Mouse (Mus musculus): ENCODE data around the gene Tprgl. TPM values are rescaled to one million over a fixed set of nuclear protein-coding genes. Genes with fewer than 3 reads are reported as not detected.
A peak's percentile ranks its signal among the peaks of the same experiment; 100 is the strongest.

The Tprgl gene
- 123 and 136 TPM in 2 replicates for polyA plus RNA-seq (2015; fragmentation: Nextera tagmentation; extraction: Ambion mirVana)

- peak within 1 kb of the TSS; percentile 84 for H3K9ac ChIP-seq (replicated peaks; ENCODE audit: low read length)
- H3K4me1 ChIP-seq (ENCODE audit: insufficient read depth, low read length), result peaks cover 15% of the 10 kb centered on the region
- ATAC-seq (ENCODE audit: low FRiP score, low TSS enrichment), result peak; percentile 97
- under 1% methylated on average over 75 of the region's 75 CpGs for WGBS
- peak within 1 kb of the TSS; percentile 58; the same call in 1 of the 2 replicates for H3K27ac ChIP-seq (ENCODE audit: low read length)
- no peaks in the 10 kb centered on the region for H3K27me3 ChIP-seq (ENCODE audit: insufficient read depth, low read length)
- no peaks in the 10 kb centered on the region for H3K9me3 ChIP-seq (ENCODE audit: low read length)
- H3K4me3 ChIP-seq (ENCODE audit: low read length), result peak within 1 kb of the TSS; percentile 78
- peaks cover 27% of the 10 kb centered on the region for H3K36me3 ChIP-seq (ENCODE audit: insufficient read depth, low read length)
- H3K4me2 ChIP-seq (replicated peaks; ENCODE audit: low read depth, low read length), result peak within 1 kb of the TSS; percentile 94
These were observed at the start of gene Tprgl for GRCm38 (mm10) chr4:154160538-154161390. Gene Tprgl (minus strand): TSS chr4:154160666.

DNA sequence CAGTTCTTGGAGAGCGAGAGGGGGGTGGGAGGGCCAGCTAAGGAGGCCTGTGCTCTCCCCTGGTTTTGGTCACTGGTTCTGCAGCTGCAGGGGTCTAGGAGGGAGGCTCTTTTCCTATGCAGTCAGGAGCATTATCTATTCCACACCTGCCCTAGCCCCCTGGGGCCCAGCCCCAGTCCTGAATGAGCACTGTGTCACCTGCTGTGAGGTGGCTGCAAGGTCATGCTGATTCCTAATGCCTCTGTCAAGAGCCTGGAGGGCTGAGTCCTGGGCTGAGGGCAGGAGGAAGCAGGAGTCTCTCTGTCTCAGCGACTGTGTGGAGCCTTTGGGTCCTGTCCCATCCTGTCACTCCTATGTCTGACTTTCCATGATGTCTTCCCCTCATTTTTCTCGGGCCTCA is 49.4 kb upstream of the Tprgl start:
- Histone ChIP-seq H3K27me3 (ENCODE audit: insufficient read depth, low read length) (no peaks in the 10 kb centered on the region), H3K4me1 (ENCODE audit: insufficient read depth, low read length) (0 out of 2 replicates have a peak, but pooled peaks cover 3% of the 10 kb centered on the region), H3K4me3 (ENCODE audit: low read length) (no peak overlapping the region), H3K4me2 (replicated peaks; ENCODE audit: low read depth, low read length) (no peak overlapping the region), H3K9ac (replicated peaks; ENCODE audit: low read length) (no peak overlapping the region), H3K9me3 (ENCODE audit: low read length) (no peaks in the 10 kb centered on the region), H3K27ac (ENCODE audit: low read length) (no peak overlapping the region), H3K36me3 (ENCODE audit: insufficient read depth, low read length) (no peaks in the 10 kb centered on the region)
- 17% methylated on average over 3 of the region's 3 CpGs for WGBS
- no peak for ATAC-seq (ENCODE audit: low FRiP score, low TSS enrichment)

DNA sequence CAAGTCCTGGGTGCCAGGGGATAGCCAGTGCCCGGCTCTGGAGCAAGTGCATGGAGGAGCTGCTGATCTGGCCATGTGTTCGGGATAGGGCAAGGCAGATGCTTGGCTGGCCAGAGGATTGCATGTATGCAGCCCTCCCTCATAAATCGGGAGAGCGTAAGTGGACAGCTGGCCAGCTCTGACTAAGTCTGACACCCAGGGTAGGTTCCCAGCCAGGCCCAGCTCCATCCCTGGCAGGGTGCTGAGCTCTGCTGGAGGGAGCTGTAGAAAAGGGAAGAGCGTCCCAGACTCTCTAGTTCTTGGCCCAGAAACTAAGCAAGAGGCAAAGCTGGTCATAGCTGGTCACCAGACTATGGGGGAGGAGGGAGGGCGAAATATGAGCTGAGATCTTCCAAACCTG is 48.6 kb upstream of the Tprgl start:
- no peak overlapping the region for H3K27ac ChIP-seq (ENCODE audit: low read length)
- no peaks in the 10 kb centered on the region for H3K36me3 ChIP-seq (ENCODE audit: insufficient read depth, low read length)
- 0 out of 2 replicates have a peak, but pooled peaks cover 3% of the 10 kb centered on the region for H3K4me1 ChIP-seq (ENCODE audit: insufficient read depth, low read length)
- no peak for ATAC-seq (ENCODE audit: low FRiP score, low TSS enrichment)
- H3K27me3 ChIP-seq (ENCODE audit: insufficient read depth, low read length), result no peaks in the 10 kb centered on the region
- H3K9ac ChIP-seq (replicated peaks; ENCODE audit: low read length), result no peak overlapping the region
- H3K9me3 ChIP-seq (ENCODE audit: low read length), result no peaks in the 10 kb centered on the region
- no peak overlapping the region for H3K4me2 ChIP-seq (replicated peaks; ENCODE audit: low read depth, low read length)
- WGBS, result 53% methylated on average over 6 of the region's 6 CpGs
- H3K4me3 ChIP-seq (ENCODE audit: low read length), result no peak overlapping the region

GRCm38 (mm10) chr4:154207261-154207660 is 46.8 kb upstream of the Tprgl start:
- H3K9me3 ChIP-seq (ENCODE audit: low read length), result no peaks in the 10 kb centered on the region
- H3K4me3 ChIP-seq (ENCODE audit: low read length), result no peak overlapping the region
- H3K4me2 ChIP-seq (replicated peaks; ENCODE audit: low read depth, low read length), result no peak overlapping the region
- WGBS, result 15% methylated on average over 5 of the region's 5 CpGs
- no peak for ATAC-seq (ENCODE audit: low FRiP score, low TSS enrichment)
- no peak overlapping the region for H3K9ac ChIP-seq (replicated peaks; ENCODE audit: low read length)
- H3K36me3 ChIP-seq (ENCODE audit: insufficient read depth, low read length), result no peaks in the 10 kb centered on the region
- 0 out of 2 replicates have a peak, but pooled peaks cover 3% of the 10 kb centered on the region for H3K4me1 ChIP-seq (ENCODE audit: insufficient read depth, low read length)
- no peak overlapping the region for H3K27ac ChIP-seq (ENCODE audit: low read length)
- H3K27me3 ChIP-seq (ENCODE audit: insufficient read depth, low read length), result no peaks in the 10 kb centered on the region

GRCm38 (mm10) chr4:154205392-154205791 is 44.9 kb upstream of the Tprgl start:
- Histone ChIP-seq H3K4me3 (ENCODE audit: low read length) (no peak overlapping the region), H3K27me3 (ENCODE audit: insufficient read depth, low read length) (no peaks in the 10 kb centered on the region), H3K4me2 (replicated peaks; ENCODE audit: low read depth, low read length) (no peak overlapping the region), H3K9me3 (ENCODE audit: low read length) (no peaks in the 10 kb centered on the region), H3K27ac (ENCODE audit: low read length) (no peak overlapping the region), H3K4me1 (ENCODE audit: insufficient read depth, low read length) (0 out of 2 replicates have a peak, but pooled peaks cover 3% of the 10 kb centered on the region), H3K9ac (replicated peaks; ENCODE audit: low read length) (no peak overlapping the region), H3K36me3 (ENCODE audit: insufficient read depth, low read length) (no peaks in the 10 kb centered on the region)
- no peak for ATAC-seq (ENCODE audit: low FRiP score, low TSS enrichment)
- WGBS, result 67% methylated on average over 5 of the region's 5 CpGs

DNA sequence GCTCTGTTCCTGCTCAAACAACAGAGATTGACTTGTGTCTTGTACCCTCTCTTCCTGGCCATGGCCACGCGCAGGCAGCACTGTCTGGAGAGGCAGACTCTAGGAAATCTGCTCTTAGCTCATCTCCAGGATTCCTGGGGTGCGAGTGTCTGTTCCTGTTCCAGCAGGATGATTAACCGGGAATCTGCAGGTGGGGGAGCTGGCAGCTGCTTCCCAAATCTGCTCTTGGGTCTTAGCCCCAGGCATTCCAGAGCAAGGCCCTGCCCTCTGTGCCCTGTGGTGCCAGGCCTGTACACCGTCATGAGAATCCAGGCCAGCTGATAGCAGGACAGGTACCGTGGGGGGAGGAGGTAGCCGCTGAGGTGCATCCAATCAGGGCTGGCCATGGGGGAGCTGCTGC is 44.1 kb upstream of the Tprgl start:
- no peak overlapping the region for H3K4me2 ChIP-seq (replicated peaks; ENCODE audit: low read depth, low read length)
- peak overlapping the region; percentile 15; the same call in 1 of the 2 replicates for H3K9ac ChIP-seq (replicated peaks; ENCODE audit: low read length)
- H3K4me3 ChIP-seq (ENCODE audit: low read length), result no peak overlapping the region
- H3K27me3 ChIP-seq (ENCODE audit: insufficient read depth, low read length), result no peaks in the 10 kb centered on the region
- no peak for ATAC-seq (ENCODE audit: low FRiP score, low TSS enrichment)
- H3K27ac ChIP-seq (ENCODE audit: low read length), result no peak overlapping the region
- 0 out of 2 replicates have a peak, but pooled peaks cover 3% of the 10 kb centered on the region for H3K4me1 ChIP-seq (ENCODE audit: insufficient read depth, low read length)
- 70% methylated on average over 7 of the region's 7 CpGs for WGBS
- no peaks in the 10 kb centered on the region for H3K9me3 ChIP-seq (ENCODE audit: low read length)
- H3K36me3 ChIP-seq (ENCODE audit: insufficient read depth, low read length), result no peaks in the 10 kb centered on the region

DNA sequence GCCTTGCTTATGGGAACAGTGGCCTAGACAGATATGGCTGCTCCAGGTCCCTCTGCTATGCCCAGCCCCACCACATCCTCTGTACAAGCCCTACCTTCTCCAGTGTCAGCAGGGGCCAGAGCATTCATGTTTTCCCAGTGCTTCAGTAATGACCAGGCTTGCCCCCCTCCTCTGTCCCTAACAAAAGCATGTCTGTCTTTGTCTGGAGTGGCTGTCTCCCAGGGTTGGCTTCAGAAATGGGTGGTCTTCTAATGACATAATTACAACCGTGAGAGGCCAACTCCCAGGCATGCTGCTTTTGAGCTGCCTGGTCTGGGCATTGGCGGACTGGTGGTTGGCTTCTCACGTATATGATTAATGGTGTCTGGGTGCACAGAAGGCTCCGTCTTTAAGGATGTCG is 41.0 kb upstream of the Tprgl start:
- H3K27ac ChIP-seq (ENCODE audit: low read length), result no peak overlapping the region
- no peaks in the 10 kb centered on the region for H3K27me3 ChIP-seq (ENCODE audit: insufficient read depth, low read length)
- no peak for ATAC-seq (ENCODE audit: low FRiP score, low TSS enrichment)
- H3K4me2 ChIP-seq (replicated peaks; ENCODE audit: low read depth, low read length), result no peak overlapping the region
- no peaks in the 10 kb centered on the region for H3K36me3 ChIP-seq (ENCODE audit: insufficient read depth, low read length)
- H3K9ac ChIP-seq (replicated peaks; ENCODE audit: low read length), result no peak overlapping the region
- no peak overlapping the region for H3K4me3 ChIP-seq (ENCODE audit: low read length)
- H3K9me3 ChIP-seq (ENCODE audit: low read length), result no peaks in the 10 kb centered on the region
- no peaks in the 10 kb centered on the region for H3K4me1 ChIP-seq (ENCODE audit: insufficient read depth, low read length)
- 61% methylated on average over 5 of the region's 5 CpGs for WGBS

- 63% methylated on average over 7 of the region's 7 CpGs for WGBS
- ATAC-seq (ENCODE audit: low FRiP score, low TSS enrichment), result no peak
These were observed 38.0 kb upstream of the Tprgl start for GRCm38 (mm10) chr4:154198377-154198961.

GRCm38 (mm10) chr4:154197961-154198360 is 37.5 kb upstream of the Tprgl start:
- Histone ChIP-seq H3K27me3 (ENCODE audit: insufficient read depth, low read length) (no peaks in the 10 kb centered on the region), H3K9me3 (ENCODE audit: low read length) (peaks cover 3% of the 10 kb centered on the region; the same call in 1 of the 2 replicates), H3K9ac (replicated peaks; ENCODE audit: low read length) (no peak overlapping the region), H3K27ac (ENCODE audit: low read length) (no peak overlapping the region), H3K4me3 (ENCODE audit: low read length) (no peak overlapping the region), H3K4me2 (replicated peaks; ENCODE audit: low read depth, low read length) (no peak overlapping the region), H3K36me3 (ENCODE audit: insufficient read depth, low read length) (no peaks in the 10 kb centered on the region), H3K4me1 (ENCODE audit: insufficient read depth, low read length) (no peaks in the 10 kb centered on the region)
- ATAC-seq (ENCODE audit: low FRiP score, low TSS enrichment), result no peak
- WGBS, result 59% methylated on average over 6 of the region's 6 CpGs

More at GRCm38 (mm10) chr4:154198377-154198961, 38.0 kb upstream of the Tprgl start:
- no peaks in the 10 kb centered on the region for H3K36me3 ChIP-seq (ENCODE audit: insufficient read depth, low read length)
- no peak overlapping the region for H3K4me2 ChIP-seq (replicated peaks; ENCODE audit: low read depth, low read length)
- H3K4me1 ChIP-seq (ENCODE audit: insufficient read depth, low read length), result no peaks in the 10 kb centered on the region
- no peaks in the 10 kb centered on the region for H3K27me3 ChIP-seq (ENCODE audit: insufficient read depth, low read length)
- peaks cover 3% of the 10 kb centered on the region; the same call in 1 of the 2 replicates for H3K9me3 ChIP-seq (ENCODE audit: low read length)
- no peak overlapping the region for H3K4me3 ChIP-seq (ENCODE audit: low read length)
- no peak overlapping the region for H3K27ac ChIP-seq (ENCODE audit: low read length)
- no peak overlapping the region for H3K9ac ChIP-seq (replicated peaks; ENCODE audit: low read length)

- Histone ChIP-seq H3K9ac (replicated peaks; ENCODE audit: low read length) (no peak overlapping the region), H3K4me1 (ENCODE audit: insufficient read depth, low read length) (peaks cover 5% of the 10 kb centered on the region; the same call in 1 of the 2 replicates), H3K27me3 (ENCODE audit: insufficient read depth, low read length) (no peaks in the 10 kb centered on the region), H3K9me3 (ENCODE audit: low read length) (no peaks in the 10 kb centered on the region), H3K4me2 (replicated peaks; ENCODE audit: low read depth, low read length) (no peak overlapping the region), H3K4me3 (ENCODE audit: low read length) (no peak overlapping the region), H3K36me3 (ENCODE audit: insufficient read depth, low read length) (no peaks in the 10 kb centered on the region), H3K27ac (ENCODE audit: low read length) (no peak overlapping the region)
- WGBS, result 45% methylated on average over 8 of the region's 8 CpGs
- ATAC-seq (ENCODE audit: low FRiP score, low TSS enrichment), result peak; percentile 29; the same call in 1 of the 2 replicates
These were observed 28.5 kb upstream of the Tprgl start for GRCm38 (mm10) chr4:154188948-154189347.

Data from kidney, embryonic 16.5 days (tissue).